Mouse (Mus musculus): ENCODE measurements at regions not wholly inside any gene's neighbourhood (a gene's known extent, or its start where the extent isn't known, plus 50 kb on each side); places are given as distances from the start of the nearest gene placed in this dataset.

GRCm38 (mm10) chr15:85634322-85635141 is 52.3 kb upstream of the Wnt7b start:
- Histone ChIP-seq H3K27ac (peak overlapping the region; percentile 99), H3K4me3 (peak overlapping the region; percentile 82)
- no peak for TF ChIP-seq CTCF (IDR thresholded peaks at IDR 0.05)
- intact Hi-C loops (cut with DNase I) = loop anchor here (1.0 kb wide), 1 partner anchor 19 kb away; no protein-coding TSS in a partner anchor
- peak; percentile 100 for DNase-seq

GRCm38 (mm10) chr15:85635425-85635824 is 53.2 kb upstream of the Wnt7b start:
- intact Hi-C loops (cut with DNase I) = loop anchor here (1.0 kb wide), 1 partner anchor 18 kb away; no protein-coding TSS in a partner anchor
- no peak for TF ChIP-seq CTCF (IDR thresholded peaks at IDR 0.05)
- Histone ChIP-seq H3K27ac (peak overlapping the region; percentile 99), H3K4me3 (peak overlapping the region; percentile 82)
- no peak for DNase-seq

- DNase-seq = no peak
- intact Hi-C loops (cut with DNase I) = no loop called here
- no peak overlapping the region for H3K27ac ChIP-seq
- no peak overlapping the region for H3K4me3 ChIP-seq
- no peak for TF ChIP-seq CTCF (IDR thresholded peaks at IDR 0.05)
These were observed 57.3 kb upstream of the Wnt7b start for GRCm38 (mm10) chr15:85639566-85639965.

DNA sequence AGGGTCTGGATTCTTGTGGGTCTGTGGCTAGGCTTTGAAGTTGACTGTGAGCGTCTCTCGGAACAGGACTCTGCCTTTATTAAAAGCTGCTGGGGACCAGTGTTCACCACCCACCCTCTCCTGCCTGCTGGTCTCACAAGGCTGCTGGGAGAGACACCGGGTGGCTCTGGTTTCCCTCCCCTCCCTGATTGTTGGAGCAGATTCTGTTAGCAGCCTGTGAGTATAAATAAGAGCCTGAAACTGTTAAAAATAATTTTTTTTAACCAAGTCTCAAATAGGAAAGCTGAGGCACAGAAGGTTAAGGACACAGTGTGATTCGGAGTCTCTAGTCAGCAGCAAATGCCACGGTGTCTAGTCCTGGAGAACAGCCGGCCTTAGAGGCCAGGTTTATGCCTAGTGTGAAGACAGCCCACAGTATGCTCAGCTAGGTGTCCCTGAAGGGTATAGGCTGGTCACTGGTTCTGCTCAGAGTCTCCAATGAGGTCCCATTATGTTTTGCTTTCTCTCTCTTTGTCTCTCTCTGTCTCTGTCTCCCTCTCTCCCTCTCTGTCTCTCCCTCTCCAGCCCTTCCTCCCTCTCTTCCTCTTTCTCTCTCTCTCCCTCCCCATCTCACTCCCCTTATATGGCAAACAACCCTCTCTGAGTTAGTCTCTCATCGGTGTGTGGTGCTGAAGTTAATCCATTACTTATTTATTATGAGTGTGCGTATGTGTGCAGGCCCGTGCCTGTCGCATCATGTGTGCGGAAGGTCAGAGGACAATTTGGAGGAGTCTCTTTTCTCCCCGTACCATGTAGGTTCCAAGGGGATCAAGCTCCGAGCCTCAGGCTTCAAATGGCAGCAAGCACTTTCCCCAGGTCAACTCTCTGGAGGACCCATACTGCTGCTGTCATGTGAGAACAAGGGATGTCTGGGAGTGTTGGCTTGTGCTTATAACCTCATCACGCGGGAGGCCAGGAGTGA is 59.1 kb upstream of the Wnt7b start:
- no peak for DNase-seq
- no peak overlapping the region for H3K27ac ChIP-seq
- intact Hi-C loops (cut with DNase I) = no loop called here
- H3K4me3 ChIP-seq = no peak overlapping the region
- TF ChIP-seq CTCF (IDR thresholded peaks at IDR 0.05) = no peak

GRCm38 (mm10) chr15:85645396-85645795 is 63.1 kb upstream of the Wnt7b start:
- peak overlapping the region; percentile 81 for H3K4me3 ChIP-seq
- TF ChIP-seq CTCF (IDR thresholded peaks at IDR 0.05) = no peak
- DNase-seq = peak; percentile 55
- intact Hi-C loops (cut with DNase I) = no loop called here
- H3K27ac ChIP-seq = peak overlapping the region; percentile 96

GRCm38 (mm10) chr15:85645971-85646638 is 63.8 kb upstream of the Wnt7b start:
- no peak for TF ChIP-seq CTCF (IDR thresholded peaks at IDR 0.05)
- intact Hi-C loops (cut with DNase I) = no loop called here
- peak; percentile 89 for DNase-seq
- Histone ChIP-seq H3K4me3 (peak overlapping the region; percentile 81), H3K27ac (peak overlapping the region; percentile 96)

DNA sequence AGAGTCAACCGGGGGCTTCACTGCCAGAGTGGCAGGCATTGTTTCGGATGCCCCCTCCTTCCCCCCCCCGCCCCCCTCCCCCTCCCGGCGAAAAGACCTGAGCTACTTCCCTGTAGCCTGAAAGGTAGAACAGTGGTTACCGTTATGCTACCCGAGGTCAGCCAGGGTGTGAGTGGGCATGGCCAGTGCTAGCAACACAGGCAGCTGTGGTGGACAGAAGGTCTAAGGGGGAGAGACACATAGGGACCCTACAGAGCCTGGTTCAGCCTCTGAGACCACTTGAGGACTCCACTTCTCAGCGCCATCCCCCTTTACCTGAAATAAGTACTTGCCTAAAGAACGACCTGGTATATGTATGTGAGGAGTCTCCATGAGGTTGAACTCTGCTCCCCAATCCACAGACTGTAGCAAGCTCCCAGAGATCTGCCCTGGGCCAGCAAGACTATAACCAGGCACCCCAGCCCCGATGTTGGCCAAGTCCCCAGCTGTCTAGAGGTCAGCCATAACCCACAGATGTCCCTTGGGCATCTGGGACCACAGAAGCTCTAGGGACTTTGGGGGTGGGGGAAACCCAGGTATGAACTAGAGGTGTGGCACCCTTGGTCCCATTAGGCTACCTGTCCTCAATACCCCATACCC is 64.5 kb upstream of the Wnt7b start:
- no peak for DNase-seq
- intact Hi-C loops (cut with DNase I) = no loop called here
- H3K4me3 ChIP-seq = peak overlapping the region; percentile 81
- no peak for TF ChIP-seq CTCF (IDR thresholded peaks at IDR 0.05)
- peak overlapping the region; percentile 96 for H3K27ac ChIP-seq

GRCm38 (mm10) chr15:85647593-85647992 is 65.3 kb upstream of the Wnt7b start:
- peak overlapping the region; percentile 81 for H3K4me3 ChIP-seq
- no peak for DNase-seq
- intact Hi-C loops (cut with DNase I) = no loop called here
- no peak for TF ChIP-seq CTCF (IDR thresholded peaks at IDR 0.05)
- H3K27ac ChIP-seq = peak overlapping the region; percentile 96

GRCm38 (mm10) chr15:85650241-85650640 is 68.0 kb upstream of the Wnt7b start:
- no peak for TF ChIP-seq CTCF (IDR thresholded peaks at IDR 0.05)
- intact Hi-C loops (cut with DNase I) = no loop called here
- H3K27ac ChIP-seq = peak overlapping the region; percentile 10; the same call in 1 of the 2 replicates
- no peak for DNase-seq
- H3K4me3 ChIP-seq = no peak overlapping the region

GRCm38 (mm10) chr15:85651718-85652420 is 69.6 kb upstream of the Wnt7b start:
- H3K4me3 ChIP-seq = no peak overlapping the region; the same call in 1 of the 2 replicates
- TF ChIP-seq CTCF (IDR thresholded peaks at IDR 0.05) = no peak
- H3K27ac ChIP-seq = peak overlapping the region; percentile 96
- no peak for DNase-seq
- intact Hi-C loops (cut with DNase I) = no loop called here

DNA sequence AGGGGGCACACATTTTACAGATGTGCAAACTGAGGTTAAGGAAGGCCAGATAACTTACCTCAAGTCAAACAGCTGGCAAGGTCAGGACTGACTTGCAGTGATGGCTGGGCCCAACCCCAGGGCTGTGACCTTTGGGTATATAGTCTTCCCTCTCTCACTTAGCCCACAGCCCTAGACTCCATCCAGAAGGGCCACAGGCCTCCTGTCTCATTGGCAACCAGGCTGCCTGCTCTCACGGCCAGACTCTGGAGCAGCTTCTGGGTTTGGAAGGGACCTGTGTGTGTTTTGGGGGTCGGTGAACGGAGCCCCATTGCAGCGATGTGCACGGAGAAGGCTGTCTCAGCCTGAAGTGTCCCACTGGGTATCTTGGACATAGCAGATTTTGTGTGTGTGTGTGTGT is 70.2 kb upstream of the Wnt7b start:
- H3K27ac ChIP-seq = peak overlapping the region; percentile 96

More for the DNA sequence above, 70.2 kb upstream of the Wnt7b start:
- no peak for TF ChIP-seq CTCF (IDR thresholded peaks at IDR 0.05)
- H3K4me3 ChIP-seq = peak overlapping the region; percentile 70
- intact Hi-C loops (cut with DNase I) = no loop called here
- no peak for DNase-seq

Data from gastrocnemius, adult 2 months (tissue).